Mouse (Mus musculus) bone marrow, adult 2 months (tissue): ENCODE results near the gene H2-M5. TPM values are rescaled to one million over a fixed set of nuclear protein-coding genes. Genes with fewer than 3 reads are reported as not detected.
"Not testable (repeated sequence)": the region's sequence is repeated elsewhere in the genome, so short reads cannot be mapped to it uniquely, and the experiment has no call there.

ENCODE experiments used
- H3K27ac ChIP-seq: fragments of 200-500 bp; 2 replicates; pipeline ENCODE4 v1.5.1; 2012; ENCODE audit warnings: low read depth, mild to moderate bottlenecking, control low read depth, inconsistent platforms, low read length; ENCODE audit not compliant: control insufficient read depth, poor library complexity, insufficient read depth
- H3K4me1 ChIP-seq: fragments of 200-500 bp; 2 replicates; pipeline ENCODE4 v1.6.1; 2011; ENCODE audit warnings: low read length; ENCODE audit not compliant: control insufficient read depth, insufficient read depth
- H3K4me3 ChIP-seq: fragments of 200-500 bp; replicated peaks from 2 replicates; pipeline ENCODE3; 2011; ENCODE audit warnings: mild to moderate bottlenecking, low read depth, low read length, control low read depth; ENCODE audit not compliant: control insufficient read depth
- CTCF ChIP-seq: fragments of 200-500 bp; IDR thresholded peaks from 2 replicates; pipeline ENCODE4 v1.5.1; 2011; ENCODE audit warnings: low read length, control low read depth; ENCODE audit not compliant: control insufficient read depth, insufficient read depth
- POLR2A ChIP-seq: fragments of 200-500 bp; IDR thresholded peaks from 2 replicates; pipeline ENCODE4 v1.6.1; 2011; ENCODE audit warnings: low read depth, mild to moderate bottlenecking, control low read depth, low read length, borderline replicate concordance; ENCODE audit not compliant: control insufficient read depth
- WGBS: fragments of 180-500 bp; shearing (Covaris S2); methylation state at CpG from one replicate; pipeline ENCODE4 v1.1.7; 2018; 5-methylcytosine and 5-hydroxymethylcytosine counted together
- polyA plus RNA-seq: library from polyadenylated mRNA; stranded (reverse); fragments of >200 nt; gene quantifications from 2 replicates; pipeline ENCODE4 v1.2.4, GENCODE M21; 2011; ENCODE audit warnings: low replicate concordance; ENCODE audit not compliant: missing spikeins, insufficient read depth, insufficient read length

Gene H2-M5
- polyA plus RNA-seq, 1 experiment: 15.2 TPM

DNA sequence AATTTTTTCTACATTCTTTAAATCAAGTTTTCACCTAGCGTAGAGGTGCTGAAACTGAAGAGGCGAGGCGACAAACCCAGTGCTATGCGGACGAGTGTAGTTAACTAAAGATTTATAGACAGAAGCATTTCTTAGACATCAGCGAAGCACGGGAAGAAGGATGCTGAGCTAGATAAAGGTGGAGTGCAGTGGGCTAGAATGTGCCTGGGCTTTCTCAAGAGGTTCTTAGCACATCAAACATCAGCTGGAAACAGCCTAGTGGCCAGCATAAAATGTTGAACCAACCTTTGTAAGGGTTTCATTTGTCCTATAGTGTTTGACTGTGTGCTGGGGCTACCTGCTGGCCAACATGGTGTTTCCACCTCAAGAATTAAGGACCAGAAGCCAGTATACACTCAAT is 11.5 kb upstream of the H2-M5 start, which contains the start of gene Zfp57:
TSS of gene Zfp57 (plus strand) at position 301 of the 400 bp plus-strand sequence.
- H3K4me3 ChIP-seq: no peak within 1 kb of the TSS
- H3K27ac ChIP-seq: no peak within 1 kb of the TSS
- 79% methylated on average over 7 of the region's 7 CpGs for WGBS
- H3K4me1 ChIP-seq: no peaks in the 10 kb centered on the region
- TF ChIP-seq CTCF (no peak), POLR2A (no peak)

DNA sequence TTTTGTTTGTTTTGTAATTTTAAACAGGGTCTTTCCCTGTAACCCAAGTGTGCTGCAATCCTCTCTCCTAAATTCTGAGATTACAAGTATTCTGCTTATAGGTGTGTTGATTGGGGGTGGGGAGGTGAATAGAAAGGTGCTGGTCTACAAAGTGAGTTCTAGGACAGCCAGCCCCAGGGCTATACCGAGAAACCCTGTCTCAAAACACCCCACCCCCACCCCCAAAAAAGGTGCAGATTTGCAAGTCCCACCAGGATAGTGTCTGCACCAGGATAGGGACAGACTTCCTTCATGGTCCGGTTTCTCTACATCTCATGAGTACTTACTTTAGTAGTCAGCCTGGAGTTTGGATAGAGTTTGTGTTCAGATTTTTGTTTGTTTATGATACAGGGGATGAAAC is 9.1 kb upstream of the H2-M5 start:
- H3K27ac ChIP-seq: no peak overlapping the region
- 76% methylated on average over 2 of the region's 2 CpGs for WGBS
- H3K4me1 ChIP-seq: no peaks in the 10 kb centered on the region
- TF ChIP-seq POLR2A (no peak), CTCF (no peak)
- H3K4me3 ChIP-seq: no peak overlapping the region

- Histone ChIP-seq H3K4me1 (no peaks in the 10 kb centered on the region), H3K4me3 (no peak overlapping the region), H3K27ac (no peak overlapping the region)
- WGBS: 28% methylated on average over 7 of the region's 7 CpGs
- TF ChIP-seq POLR2A: no peak
- TF ChIP-seq CTCF: peak; percentile 80
These were observed 7.8 kb upstream of the H2-M5 start for GRCm38 (mm10) chr17:36997033-36997735.

GRCm38 (mm10) chr17:36995448-36995847 is 6.1 kb upstream of the H2-M5 start:
- Histone ChIP-seq H3K4me3 (no peak overlapping the region), H3K4me1 (no peaks in the 10 kb centered on the region), H3K27ac (no peak overlapping the region)
- no peak for TF ChIP-seq POLR2A
- no peak for TF ChIP-seq CTCF
- 77% methylated on average over 3 of the region's 3 CpGs for WGBS

GRCm38 (mm10) chr17:36994528-36994927 is 5.2 kb upstream of the H2-M5 start:
- TF ChIP-seq CTCF (no peak), POLR2A (no peak)
- no peaks in the 10 kb centered on the region for H3K4me1 ChIP-seq
- H3K27ac ChIP-seq: no peak overlapping the region
- 72% methylated on average over 2 of the region's 2 CpGs for WGBS
- no peak overlapping the region for H3K4me3 ChIP-seq

DNA sequence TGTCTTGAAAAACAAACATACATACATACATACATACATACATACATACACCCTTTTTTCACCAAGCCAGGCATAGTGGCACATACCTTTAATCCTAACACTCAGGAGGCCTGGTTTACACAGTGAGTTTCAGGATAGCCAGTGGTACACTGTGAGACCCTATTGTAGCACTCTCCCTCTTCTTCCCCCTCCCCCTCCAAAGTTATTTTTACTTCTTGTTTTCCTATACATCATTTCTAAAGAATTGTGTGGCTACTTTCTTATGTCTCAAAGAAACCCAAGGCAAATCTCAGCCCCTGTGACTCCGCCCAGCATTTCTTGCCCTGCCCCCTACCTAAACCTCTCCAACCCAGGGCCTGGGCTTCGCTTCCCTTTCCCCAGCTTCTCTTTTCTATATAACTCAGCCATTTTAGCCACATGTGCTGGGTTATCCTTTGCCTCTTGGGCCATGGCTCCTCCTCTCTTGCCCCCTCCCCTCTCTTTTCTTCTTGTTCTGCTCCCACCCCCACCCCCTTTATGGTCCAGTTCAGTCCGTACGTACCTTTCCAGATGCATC is 4.5 kb upstream of the H2-M5 start:
- 70% methylated on average over 4 of the region's 4 CpGs for WGBS
- no peak overlapping the region for H3K4me3 ChIP-seq
- no peak overlapping the region for H3K27ac ChIP-seq
- no peaks in the 10 kb centered on the region for H3K4me1 ChIP-seq
- TF ChIP-seq CTCF (no peak), POLR2A (no peak)

- no peak overlapping the region for H3K4me3 ChIP-seq
- H3K27ac ChIP-seq: no peak overlapping the region
- no peaks in the 10 kb centered on the region for H3K4me1 ChIP-seq
- WGBS: 2% methylated on average over 3 of the region's 3 CpGs
- TF ChIP-seq CTCF (no peak), POLR2A (no peak)
These were observed 3.2 kb upstream of the H2-M5 start for GRCm38 (mm10) chr17:36992336-36993104.

GRCm38 (mm10) chr17:36990630-36991029 is 1.3 kb upstream of the H2-M5 start:
- 81% methylated on average over 6 of the region's 6 CpGs for WGBS
- not testable (repeated sequence) for H3K4me3 ChIP-seq, H3K4me1 ChIP-seq, H3K27ac ChIP-seq

GRCm38 (mm10) chr17:36988475-36988874 is 862 bp downstream of the H2-M5 start:
- no peak overlapping the region for H3K4me3 ChIP-seq
- H3K4me1 ChIP-seq: no peaks in the 10 kb centered on the region
- WGBS: 21% methylated on average over 24 of the region's 24 CpGs
- H3K27ac ChIP-seq: no peak overlapping the region
- TF ChIP-seq POLR2A (no peak), CTCF (no peak)
